Mouse (Mus musculus): ENCODE results near the gene Adcy9.
A peak's percentile ranks its signal among the peaks of the same experiment; 100 is the strongest.

Gene Adcy9

GRCm38 (mm10) chr16:4315352-4316093 is 104.8 kb downstream of the Adcy9 start:
- no peak for DNase-seq

DNA sequence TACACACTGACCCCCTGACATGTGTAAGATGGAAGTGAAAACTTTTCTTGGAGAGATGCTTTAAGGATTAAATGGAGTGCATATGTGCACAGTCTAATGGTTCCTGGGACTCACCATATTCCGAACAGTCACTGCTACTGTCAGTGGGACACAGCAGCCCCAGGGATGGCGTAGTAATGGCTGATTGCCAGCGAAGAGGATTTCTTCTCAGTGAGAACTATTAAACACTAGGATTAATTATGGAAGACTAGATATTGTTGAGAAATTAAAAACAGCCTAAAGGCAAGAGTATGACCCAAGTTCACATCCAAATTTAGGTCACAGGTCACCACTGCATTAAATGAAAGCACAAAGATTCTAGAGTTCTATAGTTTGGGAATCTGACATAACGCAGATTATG is 105.4 kb downstream of the Adcy9 start:
- no peak for DNase-seq

GRCm38 (mm10) chr16:4312018-4312417 is 108.3 kb downstream of the Adcy9 start:
- no peak for DNase-seq

- DNase-seq, result no peak
These were observed 108.7 kb downstream of the Adcy9 start for GRCm38 (mm10) chr16:4311608-4312007.

DNA sequence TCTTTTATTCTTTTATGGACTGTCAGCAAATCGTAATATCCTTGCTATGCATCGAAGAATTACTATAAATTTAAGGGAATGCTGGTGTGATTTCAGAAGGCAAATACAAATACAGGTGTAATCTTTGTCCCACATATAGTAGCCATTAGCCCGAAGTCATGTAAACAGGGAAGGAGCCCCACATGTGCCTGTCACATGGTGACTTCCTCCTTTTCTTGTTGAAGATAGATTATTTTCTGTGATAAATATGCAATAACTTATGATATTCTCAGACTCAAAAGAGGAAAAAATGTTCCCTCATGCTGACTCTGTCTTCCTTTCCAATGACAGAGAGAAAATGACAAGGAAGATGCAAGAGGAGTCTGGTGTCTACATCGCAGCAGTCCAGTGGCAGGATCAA is 112.5 kb downstream of the Adcy9 start:
- DNase-seq, result no peak

DNA sequence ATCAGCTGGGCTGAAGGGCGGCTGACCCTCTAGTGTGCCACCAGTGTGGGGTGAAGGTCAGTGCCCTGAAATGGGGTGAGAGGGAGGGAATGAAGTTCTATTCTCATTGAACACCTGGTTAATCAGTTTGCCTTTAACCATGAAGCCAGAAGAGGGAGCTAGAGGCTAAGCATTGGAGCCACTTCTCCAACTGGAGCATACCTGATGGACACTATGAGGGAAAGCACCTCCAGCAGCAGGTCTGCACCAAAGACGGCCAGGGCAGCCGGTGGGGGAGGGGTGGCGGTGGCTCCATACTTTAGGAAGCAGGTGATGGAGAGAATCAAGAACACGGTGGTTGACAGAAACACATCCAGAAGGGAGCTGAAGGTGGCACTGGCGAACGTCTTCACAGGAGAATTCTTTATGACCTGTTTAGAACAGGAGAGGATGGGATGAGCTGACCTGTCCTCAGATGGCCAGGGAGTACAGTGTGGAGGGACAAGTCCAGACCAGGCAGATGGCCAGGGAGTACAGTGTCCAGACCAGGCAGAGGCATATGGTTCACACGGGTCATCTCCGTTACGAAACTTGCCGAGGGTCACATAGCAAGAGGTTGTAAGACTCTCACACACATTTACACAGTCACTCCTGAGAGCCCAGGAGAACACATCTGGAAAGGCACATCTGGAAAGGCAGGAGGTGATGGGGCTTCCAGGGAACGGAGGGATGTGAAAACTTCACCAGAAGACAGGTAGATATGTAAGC is 115.9 kb downstream of the Adcy9 start:
- no peak for DNase-seq

DNA sequence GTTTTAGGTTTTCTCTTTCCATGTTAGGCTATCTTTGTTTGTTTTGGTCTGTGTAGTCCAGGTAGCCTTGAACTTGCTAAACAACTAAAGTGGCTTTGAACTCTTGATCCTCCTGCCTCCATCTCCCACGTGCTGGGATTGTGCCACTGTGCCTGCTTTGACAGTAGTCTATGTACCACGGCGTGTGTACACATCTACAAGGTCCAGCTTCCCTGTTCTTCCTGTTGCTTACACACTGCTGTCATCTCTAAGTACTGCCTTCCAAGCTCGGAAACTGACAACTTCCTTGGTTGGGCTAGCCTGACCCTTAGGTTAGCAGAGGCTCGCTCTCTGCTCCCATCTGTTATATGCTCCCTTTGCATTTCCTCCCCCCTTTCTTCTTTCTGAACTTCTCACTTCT is 116.7 kb downstream of the Adcy9 start:
- no peak for DNase-seq

- no peak for DNase-seq
These were observed 120.0 kb downstream of the Adcy9 start for GRCm38 (mm10) chr16:4300280-4300679.

GRCm38 (mm10) chr16:4293259-4293658 is 127.0 kb downstream of the Adcy9 start:
- no peak for DNase-seq

GRCm38 (mm10) chr16:4289507-4289906 is 130.8 kb downstream of the Adcy9 start:
- DNase-seq, result no peak

GRCm38 (mm10) chr16:4286593-4286992 is 133.7 kb downstream of the Adcy9 start:
- no peak for DNase-seq

DNA sequence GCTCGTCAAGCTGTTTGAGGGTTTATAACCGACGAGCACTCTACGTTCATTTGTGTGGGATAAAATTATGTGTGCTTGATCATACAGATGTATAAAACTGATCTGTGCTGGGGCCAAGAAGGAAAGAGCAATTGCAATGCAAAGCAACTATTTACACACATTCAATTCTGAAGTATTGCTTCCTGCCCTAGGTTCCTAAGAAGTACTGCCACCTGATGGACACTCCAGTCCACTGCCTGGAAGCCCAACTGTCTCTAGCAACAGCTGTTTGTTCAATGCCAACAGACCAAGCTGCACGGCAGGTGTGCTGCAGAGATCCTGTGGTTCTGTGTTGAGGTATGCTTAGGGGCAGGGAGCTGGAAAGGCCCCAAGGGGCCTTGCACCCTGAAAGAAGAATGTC is 135.0 kb downstream of the Adcy9 start:
- DNase-seq, result no peak

DNA sequence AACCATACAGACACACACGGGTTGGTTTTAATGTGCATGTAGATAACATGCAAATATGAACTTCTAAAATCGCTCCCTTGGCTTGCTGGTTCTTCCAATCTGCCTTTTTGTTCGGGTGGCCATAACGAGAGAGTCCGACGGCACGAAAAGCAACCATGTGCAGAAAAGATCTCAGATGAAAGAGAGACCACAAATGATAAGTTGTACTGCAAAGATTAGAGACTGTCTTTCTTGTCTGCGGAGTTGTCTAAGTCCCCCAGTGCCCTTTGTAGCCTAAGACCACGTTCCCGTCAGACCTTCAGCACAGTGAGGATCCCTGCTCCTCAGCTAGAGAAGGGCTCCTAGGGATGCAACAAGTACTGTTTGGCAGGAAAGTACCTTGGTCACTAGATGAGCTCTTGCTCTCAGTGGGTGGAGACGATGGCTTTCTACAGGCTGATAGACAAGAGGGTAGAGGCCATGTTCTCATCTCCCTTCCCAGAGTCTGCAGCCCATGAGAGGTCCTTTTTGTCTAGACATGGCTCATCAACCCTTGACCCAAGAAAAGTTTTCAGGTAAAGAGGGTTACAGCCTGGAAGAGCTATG is 136.9 kb downstream of the Adcy9 start:
- no peak for DNase-seq

GRCm38 (mm10) chr16:4281470-4281869 is 138.8 kb downstream of the Adcy9 start:
- DNase-seq, result no peak

DNA sequence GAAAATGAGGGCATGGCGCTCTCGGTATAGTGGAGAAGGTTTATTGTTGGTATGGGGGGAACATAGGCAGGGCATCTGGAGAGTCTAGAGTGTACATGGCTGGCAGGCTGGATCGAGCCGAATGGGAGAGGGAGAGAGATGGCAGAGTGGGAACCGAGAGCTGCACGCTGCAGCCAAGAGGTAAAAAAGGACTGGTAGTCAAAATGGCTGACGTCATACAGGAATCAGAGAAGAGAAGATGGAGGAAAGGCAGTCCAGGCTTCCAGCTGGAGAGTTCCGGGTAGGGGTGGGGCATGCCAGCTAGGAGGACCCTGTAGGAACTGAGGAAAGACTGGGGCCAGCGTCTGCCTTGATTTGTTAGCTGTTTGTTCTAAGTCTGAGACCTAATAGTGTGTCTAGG is 139.3 kb downstream of the Adcy9 start:
- no peak for DNase-seq

- no peak for DNase-seq
These were observed 140.7 kb downstream of the Adcy9 start for GRCm38 (mm10) chr16:4279601-4280000.

DNA sequence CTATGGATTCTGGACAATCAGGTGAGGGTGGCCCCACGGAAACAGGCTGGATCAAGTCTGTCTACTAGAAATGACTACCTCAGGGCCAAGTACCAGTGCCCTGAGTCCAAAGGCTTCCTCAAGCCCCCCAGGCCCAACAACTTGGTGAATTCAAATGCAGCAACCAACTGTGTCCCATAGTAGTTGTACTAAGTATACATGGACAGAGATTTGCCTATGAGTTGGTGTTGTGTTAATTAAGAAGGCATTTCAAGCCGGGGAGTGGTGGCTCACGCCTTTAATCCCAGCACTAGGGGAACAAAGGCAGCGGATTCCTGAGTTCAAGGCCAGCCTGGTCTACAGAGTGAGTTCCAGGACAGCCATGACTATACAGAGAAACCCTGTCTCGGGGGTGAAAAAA is 143.7 kb downstream of the Adcy9 start:
- DNase-seq, result no peak

GRCm38 (mm10) chr16:4276151-4276550 is 144.1 kb downstream of the Adcy9 start:
- no peak for DNase-seq

GRCm38 (mm10) chr16:4273702-4274476 is 146.4 kb downstream of the Adcy9 start:
- no peak for DNase-seq

DNA sequence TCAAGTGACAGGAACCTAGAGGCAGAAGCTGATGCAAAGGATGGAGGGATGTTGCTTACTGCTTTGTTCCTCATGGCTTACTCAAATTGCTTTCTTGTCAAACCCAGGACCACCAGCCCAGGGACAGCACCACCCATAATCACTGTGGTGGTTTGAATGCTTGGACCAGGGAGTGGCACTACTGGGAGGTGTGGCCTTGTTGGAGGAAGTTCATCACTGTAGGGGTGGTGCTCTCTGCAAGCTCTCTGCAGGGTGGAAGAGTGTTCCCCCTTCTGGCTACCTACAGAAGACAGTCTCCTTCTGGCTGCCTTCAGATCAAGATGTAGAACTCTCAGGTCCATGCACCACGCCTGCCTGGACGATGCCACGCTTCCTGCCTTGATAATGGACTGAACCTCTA is 148.0 kb downstream of the Adcy9 start:
- no peak for DNase-seq

DNA sequence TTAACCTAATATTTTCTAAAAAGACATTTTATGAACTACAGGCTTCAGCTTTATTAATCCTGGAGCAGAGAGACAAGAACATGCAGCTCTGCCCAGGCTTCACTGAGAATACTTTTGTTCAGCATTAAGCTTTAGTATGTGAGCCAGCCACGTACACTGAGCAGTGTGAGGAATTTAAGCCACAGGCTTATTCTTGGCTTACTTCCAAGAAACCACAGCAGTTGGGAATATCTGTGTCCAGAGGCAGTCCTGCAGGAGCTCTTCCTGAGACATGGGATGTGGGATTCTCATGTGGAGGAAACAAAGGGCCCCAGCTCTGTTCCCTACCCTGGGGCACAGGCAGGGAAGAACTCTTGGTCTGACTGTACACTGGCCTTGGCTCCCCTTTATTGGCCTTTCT is 149.4 kb downstream of the Adcy9 start:
- no peak for DNase-seq

DNA sequence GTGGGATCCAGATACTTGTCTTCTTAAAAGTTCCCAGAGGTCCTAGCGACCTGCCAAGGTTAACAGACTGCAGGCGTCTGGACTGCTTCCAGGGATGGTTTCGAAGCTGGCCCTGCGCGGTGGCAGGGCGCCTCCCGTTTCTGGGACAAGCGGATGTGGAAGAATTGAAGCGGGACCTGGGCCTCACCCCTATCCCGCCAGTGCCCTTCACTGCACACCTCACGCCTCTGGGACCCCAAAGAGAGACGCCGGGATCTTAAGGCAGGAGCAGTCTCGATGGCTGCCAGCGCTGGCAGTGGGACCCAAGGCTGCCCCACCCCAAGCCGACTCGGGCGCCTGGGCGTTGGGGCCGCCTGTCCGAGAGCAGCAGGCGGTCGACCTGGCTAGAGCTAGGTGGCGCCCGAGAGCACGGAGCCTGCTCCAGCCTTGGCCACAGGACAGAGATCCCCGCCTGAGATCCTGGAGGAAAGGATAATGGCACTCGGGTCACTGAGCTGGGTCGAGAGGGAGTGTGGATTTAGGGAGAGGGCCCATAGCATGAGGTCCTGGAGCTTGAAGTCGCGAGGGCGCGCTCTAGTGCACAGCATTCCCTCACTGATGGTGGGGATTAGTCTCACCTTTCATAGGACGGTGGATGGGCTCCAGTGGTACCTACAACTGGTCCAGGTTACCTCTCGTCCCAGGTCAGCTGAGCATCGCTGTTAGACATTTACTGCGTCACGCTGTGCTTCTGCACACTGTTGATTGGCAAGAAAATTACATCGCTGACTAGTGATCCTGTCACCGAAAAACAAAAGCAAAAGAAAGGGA is 152.2 kb downstream of the Adcy9 start:
- DNase-seq, result peak; percentile 80

DNA sequence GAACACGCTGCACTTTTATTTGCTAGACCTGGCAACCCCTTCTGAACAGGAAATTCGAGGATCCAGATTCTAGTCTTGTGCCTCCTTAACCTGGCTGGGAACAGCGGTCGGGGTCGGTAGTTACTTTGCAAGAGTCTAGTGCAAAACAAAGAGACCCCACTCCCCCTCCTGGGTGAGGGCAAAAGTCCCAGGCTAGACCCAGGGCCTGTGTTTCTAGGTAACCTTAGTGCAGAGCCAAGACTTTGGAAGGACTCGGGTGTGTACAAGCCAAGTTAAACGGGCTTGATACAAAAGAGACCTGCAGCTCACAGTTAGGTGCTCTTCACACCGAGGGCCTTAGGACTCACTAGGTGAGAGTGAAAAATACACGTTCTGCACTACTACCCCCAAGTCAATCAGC is 152.8 kb downstream of the Adcy9 start:
- no peak for DNase-seq
